Mouse (Mus musculus) ES-E14 (cell line): Measurements from ENCODE around the gene Tmed8.

ENCODE experiments used
- MAFK ChIP-seq: IDR thresholded peaks from 2 replicates; pipeline ENCODE4 v1.6.1; 2014; ENCODE audit warnings: mild to moderate bottlenecking, low read depth, low read length, inconsistent platforms; ENCODE audit not compliant: insufficient read depth
- ZNF384 ChIP-seq: IDR thresholded peaks from 2 replicates; pipeline ENCODE4 v1.6.1; 2012; ENCODE audit warnings: low read depth, low read length, inconsistent platforms

- no peak for TF ChIP-seq MAFK
- TF ChIP-seq ZNF384: no peak
Observed at GRCm38 (mm10) chr12:87177631-87178030, 22.6 kb downstream of the Tmed8 start.
